Mouse (Mus musculus): ENCODE data around the gene Agap1. TPM values are rescaled to one million over a fixed set of nuclear protein-coding genes. Genes with fewer than 3 reads are reported as not detected.

Gene Agap1
- total and polyA plus RNA-seq, 2 experiments from 2014 or later, result 45.9 to 175 TPM

GRCm38 (mm10) chr1:89939981-89940726, 485.5 kb downstream of the Agap1 start:
- Histone ChIP-seq H3K4me2 (ENCODE audit: low read depth, low read length, poor library complexity, severe bottlenecking) (no peak overlapping the region), H3K27me3 (ENCODE audit: insufficient read depth, low read length) (peaks cover 64% of the 10 kb centered on the region), H3K36me3 (ENCODE audit: insufficient read depth, low read length) (no peaks in the 10 kb centered on the region), H3K4me3 (ENCODE audit: low read depth, low read length) (no peak overlapping the region), H3K4me1 (ENCODE audit: insufficient read depth, low read length) (no peaks in the 10 kb centered on the region), H3K27ac (ENCODE audit: low read depth, low read length) (no peak overlapping the region), H3K9ac (replicated peaks; ENCODE audit: low read length, poor library complexity, severe bottlenecking) (no peak overlapping the region), H3K9me3 (ENCODE audit: low read length) (no peaks in the 10 kb centered on the region)
- 4% methylated on average over 34 of the region's 34 CpGs for WGBS
- TF ChIP-seq CTCF (IDR thresholded peaks at IDR 0.05), result peak; percentile 69
- DNase-seq (ENCODE audit: low spot score) (peak; percentile 64), ATAC-seq (ENCODE audit: low FRiP score) (peak; percentile 21; the same call in 1 of the 2 replicates)

GRCm38 (mm10) chr1:89940961-89941524, 486.4 kb downstream of the Agap1 start:
- Histone ChIP-seq H3K27me3 (ENCODE audit: insufficient read depth, low read length) (peaks cover 64% of the 10 kb centered on the region), H3K4me1 (ENCODE audit: insufficient read depth, low read length) (no peaks in the 10 kb centered on the region), H3K4me3 (ENCODE audit: low read depth, low read length) (no peak overlapping the region), H3K27ac (ENCODE audit: low read depth, low read length) (no peak overlapping the region), H3K4me2 (ENCODE audit: low read depth, low read length, poor library complexity, severe bottlenecking) (no peak overlapping the region), H3K9me3 (ENCODE audit: low read length) (no peaks in the 10 kb centered on the region), H3K9ac (replicated peaks; ENCODE audit: low read length, poor library complexity, severe bottlenecking) (no peak overlapping the region), H3K36me3 (ENCODE audit: insufficient read depth, low read length) (no peaks in the 10 kb centered on the region)
- 11% methylated on average over 15 of the region's 15 CpGs for WGBS
- no peak for TF ChIP-seq CTCF (IDR thresholded peaks at IDR 0.05)
- DNase-seq (ENCODE audit: low spot score), result no peak
- no peak for ATAC-seq (ENCODE audit: low FRiP score)

- no peak for TF ChIP-seq CTCF (IDR thresholded peaks at IDR 0.05)
- H3K9ac ChIP-seq (replicated peaks; ENCODE audit: low read length, poor library complexity, severe bottlenecking), result 0 out of 2 replicates have a peak overlapping the region, but pooled peaks have one; percentile 33
- WGBS, result 2% methylated on average over 40 of the region's 40 CpGs
Measured at GRCm38 (mm10) chr1:89941701-89942381, 487.2 kb downstream of the Agap1 start.

GRCm38 (mm10) chr1:89942395-89942976, 487.9 kb downstream of the Agap1 start:
- Histone ChIP-seq H3K27ac (ENCODE audit: low read depth, low read length) (no peak overlapping the region), H3K9ac (replicated peaks; ENCODE audit: low read length, poor library complexity, severe bottlenecking) (no peak overlapping the region), H3K27me3 (ENCODE audit: insufficient read depth, low read length) (peaks cover 55% of the 10 kb centered on the region), H3K4me3 (ENCODE audit: low read depth, low read length) (peak overlapping the region; percentile 15; the same call in 1 of the 2 replicates), H3K4me1 (ENCODE audit: insufficient read depth, low read length) (no peaks in the 10 kb centered on the region), H3K36me3 (ENCODE audit: insufficient read depth, low read length) (no peaks in the 10 kb centered on the region), H3K4me2 (ENCODE audit: low read depth, low read length, poor library complexity, severe bottlenecking) (0 out of 2 replicates have a peak overlapping the region, but pooled peaks have one; percentile 37), H3K9me3 (ENCODE audit: low read length) (no peaks in the 10 kb centered on the region)
- DNase-seq (ENCODE audit: low spot score) (no peak), ATAC-seq (ENCODE audit: low FRiP score) (no peak)
- WGBS, result 4% methylated on average over 15 of the region's 15 CpGs
- no peak for TF ChIP-seq CTCF (IDR thresholded peaks at IDR 0.05)

More at GRCm38 (mm10) chr1:89941701-89942381, 487.2 kb downstream of the Agap1 start:
- H3K4me1 ChIP-seq (ENCODE audit: insufficient read depth, low read length), result no peaks in the 10 kb centered on the region
- peaks cover 59% of the 10 kb centered on the region for H3K27me3 ChIP-seq (ENCODE audit: insufficient read depth, low read length)
- H3K4me3 ChIP-seq (ENCODE audit: low read depth, low read length), result peak overlapping the region; percentile 15; the same call in 1 of the 2 replicates
- no peaks in the 10 kb centered on the region for H3K36me3 ChIP-seq (ENCODE audit: insufficient read depth, low read length)
- DNase-seq (ENCODE audit: low spot score) (no peak), ATAC-seq (ENCODE audit: low FRiP score) (no peak)
- H3K9me3 ChIP-seq (ENCODE audit: low read length), result no peaks in the 10 kb centered on the region
- H3K27ac ChIP-seq (ENCODE audit: low read depth, low read length), result no peak overlapping the region
- H3K4me2 ChIP-seq (ENCODE audit: low read depth, low read length, poor library complexity, severe bottlenecking), result peak overlapping the region; percentile 37

GRCm38 (mm10) chr1:89943202-89943601, 488.6 kb downstream of the Agap1 start:
- Histone ChIP-seq H3K9ac (replicated peaks; ENCODE audit: low read length, poor library complexity, severe bottlenecking) (no peak overlapping the region), H3K36me3 (ENCODE audit: insufficient read depth, low read length) (no peaks in the 10 kb centered on the region), H3K4me2 (ENCODE audit: low read depth, low read length, poor library complexity, severe bottlenecking) (no peak overlapping the region), H3K4me3 (ENCODE audit: low read depth, low read length) (no peak overlapping the region), H3K4me1 (ENCODE audit: insufficient read depth, low read length) (no peaks in the 10 kb centered on the region), H3K9me3 (ENCODE audit: low read length) (no peaks in the 10 kb centered on the region), H3K27me3 (ENCODE audit: insufficient read depth, low read length) (peaks cover 50% of the 10 kb centered on the region), H3K27ac (ENCODE audit: low read depth, low read length) (no peak overlapping the region)
- peak; percentile 89 for TF ChIP-seq CTCF (IDR thresholded peaks at IDR 0.05)
- WGBS, result 1% methylated on average over 16 of the region's 16 CpGs
- ATAC-seq (ENCODE audit: low FRiP score) (0 out of 2 replicates have a peak, but pooled peaks have one; percentile 48), DNase-seq (ENCODE audit: low spot score) (peak; percentile 78)
